21 mouse cellular contexts compared by ENCODE assay signal in genomic region chr8:28333388-28333787, GRCm38 (mm10).
DNase-seq lines count a peak whose midpoint lies in the region; ATAC-seq and TF ChIP-seq lines count a peak whose summit lies in the region.
"Had no signal": no experiment of that assay in that cellular context is flagged by ENCODE, and none has a peak within 500 bp of the region (broad histone marks: within the 10 kb centered on the region; RNA-seq: fewer than 3 reads in every experiment).

No protein-coding gene starts in this region.

- DNase-seq in kidney, adult 2 months: peak; percentile 66
- DNase-seq in kidney, postnatal 25 days: no peak
- DNase-seq in forelimb bud, embryonic 11.5 days (ENCODE audit: low read depth, low spot score): peak; percentile 24
- peak; percentile 14 to 19 for DNase-seq in kidney, postnatal 36 days
- no peak for DNase-seq in frontal cortex, postnatal 10 days (ENCODE audit: low spot score in 2 of 2)
- DNase-seq: adrenal gland, postnatal 14 days; cerebellum, adult 11-12 months; cerebellum, adult 9-10 months; cerebellum, postnatal 25 days; gastrocnemius, postnatal 36 days; heart, adult 11 months; heart, postnatal 4 days had no signal

- H3K4me2 ChIP-seq in kidney, embryonic 15.5 days: no peak overlapping the region
- H3K4me2 ChIP-seq: embryonic facial prominence, embryonic 13.5 days; forebrain, embryonic 12.5 days; heart, embryonic 13.5 days; hindbrain, embryonic 13.5 days had no signal

- H3K4me3 ChIP-seq in kidney, adult 2 months (ENCODE audit: insufficient read depth, low read depth, low read length): no peak overlapping the region
- no peak overlapping the region for H3K4me3 ChIP-seq in kidney, embryonic 15.5 days (replicated peaks)
- H3K4me3 ChIP-seq: embryonic facial prominence, embryonic 13.5 days; forebrain, embryonic 12.5 days; heart, embryonic 13.5 days; hindbrain, embryonic 13.5 days had no signal

- WGBS in kidney, adult 2 months: 35% methylated on average over 1 of the region's 1 CpGs
- 65% methylated on average over 1 of the region's 1 CpGs for WGBS in kidney, embryonic 15.5 days

- no peak overlapping the region for H3K27ac ChIP-seq in kidney, adult 2 months (ENCODE audit: insufficient read depth, low read depth, low read length)
- H3K27ac ChIP-seq in kidney, embryonic 15.5 days: no peak overlapping the region
- H3K27ac ChIP-seq: embryonic facial prominence, embryonic 13.5 days; forebrain, embryonic 12.5 days; heart, embryonic 13.5 days; hindbrain, embryonic 13.5 days had no signal

- TF ChIP-seq POLR2A in kidney, adult 2 months (IDR thresholded peaks at IDR 0.05; ENCODE audit: low read depth, low read length): no peak

- H3K36me3 ChIP-seq in kidney, adult 2 months (ENCODE audit: control insufficient read depth, insufficient read depth, low read length): no peaks in the 10 kb centered on the region
- no peaks in the 10 kb centered on the region for H3K36me3 ChIP-seq in kidney, embryonic 15.5 days
- H3K36me3 ChIP-seq: embryonic facial prominence, embryonic 13.5 days; forebrain, embryonic 12.5 days; heart, embryonic 13.5 days; hindbrain, embryonic 13.5 days had no signal

- no peak for TF ChIP-seq CTCF in kidney, adult 2 months (conservative IDR thresholded peaks at IDR 0.05; ENCODE audit: insufficient read depth, insufficient read length, low read depth, low read length)

- no peaks in the 10 kb centered on the region for H3K27me3 ChIP-seq in kidney, adult 2 months (replicated peaks; ENCODE audit: control insufficient read depth, insufficient read depth, low read length)
- no peaks in the 10 kb centered on the region for H3K27me3 ChIP-seq in kidney, embryonic 15.5 days
- H3K27me3 ChIP-seq: CH12.LX; embryonic facial prominence, embryonic 13.5 days; forebrain, embryonic 12.5 days; heart, embryonic 13.5 days; hindbrain, embryonic 13.5 days; Patski had no signal

- no peak overlapping the region for H3K9ac ChIP-seq in kidney, embryonic 15.5 days
- H3K9ac ChIP-seq: embryonic facial prominence, embryonic 13.5 days; forebrain, embryonic 12.5 days; heart, embryonic 13.5 days; hindbrain, embryonic 13.5 days had no signal

- 0 out of 2 replicates have a peak, but pooled peaks have one; percentile 69 for ATAC-seq in kidney, embryonic 15.5 days (replicated peaks; ENCODE audit: low FRiP score)
- ATAC-seq: activated CD4-positive, CD25-positive, alpha-beta regulatory T cell, adult 4 months; forebrain, embryonic 16.5 days; Patski had no signal

- H3K4me1 ChIP-seq in kidney, adult 2 months (ENCODE audit: control insufficient read depth, insufficient read depth, low read length): no peaks in the 10 kb centered on the region
- H3K4me1 ChIP-seq in kidney, embryonic 15.5 days: no peaks in the 10 kb centered on the region
- H3K4me1 ChIP-seq: embryonic facial prominence, embryonic 13.5 days; forebrain, embryonic 12.5 days; heart, embryonic 13.5 days; hindbrain, embryonic 13.5 days had no signal

- no peaks in the 10 kb centered on the region for H3K9me3 ChIP-seq in kidney, embryonic 15.5 days (replicated peaks)
- H3K9me3 ChIP-seq: embryonic facial prominence, embryonic 13.5 days; forebrain, embryonic 12.5 days; heart, embryonic 13.5 days; hindbrain, embryonic 13.5 days had no signal

Comparison
In these comparisons a context has a peak if more than half of its experiments do, and no peak if none do; other contexts are left out.
1. DNase-seq: peak in kidney, adult 2 months (single experiment), forelimb bud, embryonic 11.5 days (single experiment) and kidney, postnatal 36 days (2 of 2); none in kidney, postnatal 25 days (0 of 2) and frontal cortex, postnatal 10 days (0 of 2).